Mouse (Mus musculus): ENCODE data around the gene Ints7. TPM values are rescaled to one million over a fixed set of nuclear protein-coding genes. Genes with fewer than 3 reads are reported as not detected.

Gene Ints7
- total and polyA plus RNA-seq, 2 experiments from 2014 or later, result 15.1 to 33.2 TPM

- H3K27ac ChIP-seq (ENCODE audit: low read depth), result no peak overlapping the region
- H3K36me3 ChIP-seq (replicated peaks; ENCODE audit: control insufficient read depth, insufficient read depth, low read length), result peaks cover 7% of the 10 kb centered on the region; the same call in 1 of the 2 replicates
- peak; percentile 73 for DNase-seq (ENCODE audit: low spot score)
- no peaks in the 10 kb centered on the region for H3K9me3 ChIP-seq (replicated peaks; ENCODE audit: control insufficient read depth, low read length)
- TF ChIP-seq EP300 (IDR thresholded peaks at IDR 0.05; ENCODE audit: low read depth) (peak; percentile 78; the same call in 1 of the 2 replicates), CTCF (IDR thresholded peaks at IDR 0.05; ENCODE audit: low read depth) (no peak)
- WGBS, result 54% methylated on average over 8 of the region's 8 CpGs
- no peak overlapping the region for H3K4me3 ChIP-seq (ENCODE audit: low read depth, low read length)
- H3K4me2 ChIP-seq (ENCODE audit: low read depth, low read length), result no peak overlapping the region
- ATAC-seq (ENCODE audit: insufficient read depth, low read depth), result peak; percentile 67
- H3K4me1 ChIP-seq (ENCODE audit: control insufficient read depth, insufficient read depth), result no peaks in the 10 kb centered on the region
- no peaks in the 10 kb centered on the region for H3K27me3 ChIP-seq (ENCODE audit: control insufficient read depth, insufficient read depth, low read length)
- H3K9ac ChIP-seq (replicated peaks; ENCODE audit: low read depth, low read length), result no peak overlapping the region
Measured at GRCm38 (mm10) chr1:191557109-191557508, 18.3 kb upstream of the Ints7 start.

- no peak overlapping the region for H3K9ac ChIP-seq (replicated peaks; ENCODE audit: low read depth, low read length)
- no peak overlapping the region for H3K4me3 ChIP-seq (ENCODE audit: low read depth, low read length)
- no peaks in the 10 kb centered on the region for H3K4me1 ChIP-seq (ENCODE audit: control insufficient read depth, insufficient read depth)
- ATAC-seq (ENCODE audit: insufficient read depth, low read depth), result no peak; the same call in 1 of the 2 replicates
- H3K9me3 ChIP-seq (replicated peaks; ENCODE audit: control insufficient read depth, low read length), result no peaks in the 10 kb centered on the region
- H3K27ac ChIP-seq (ENCODE audit: low read depth), result no peak overlapping the region
- H3K27me3 ChIP-seq (ENCODE audit: control insufficient read depth, insufficient read depth, low read length), result no peaks in the 10 kb centered on the region
- no peak overlapping the region for H3K4me2 ChIP-seq (ENCODE audit: low read depth, low read length)
- DNase-seq (ENCODE audit: low spot score), result peak; percentile 24
- H3K36me3 ChIP-seq (replicated peaks; ENCODE audit: control insufficient read depth, insufficient read depth, low read length), result peaks cover 6% of the 10 kb centered on the region; the same call in 1 of the 2 replicates
- 67% methylated on average over 5 of the region's 5 CpGs for WGBS
- TF ChIP-seq EP300 (IDR thresholded peaks at IDR 0.05; ENCODE audit: low read depth) (no peak), CTCF (IDR thresholded peaks at IDR 0.05; ENCODE audit: low read depth) (no peak)
Measured at GRCm38 (mm10) chr1:191559779-191560178, 15.7 kb upstream of the Ints7 start.

- 42% methylated on average over 6 of the region's 6 CpGs for WGBS
- H3K4me3 ChIP-seq (ENCODE audit: low read depth, low read length), result no peak overlapping the region
- TF ChIP-seq EP300 (IDR thresholded peaks at IDR 0.05; ENCODE audit: low read depth), result no peak
- TF ChIP-seq CTCF (IDR thresholded peaks at IDR 0.05; ENCODE audit: low read depth), result peak; percentile 81
- peak; percentile 64 for DNase-seq (ENCODE audit: low spot score)
- no peaks in the 10 kb centered on the region for H3K4me1 ChIP-seq (ENCODE audit: control insufficient read depth, insufficient read depth)
- peaks cover 3% of the 10 kb centered on the region; the same call in 1 of the 2 replicates for H3K36me3 ChIP-seq (replicated peaks; ENCODE audit: control insufficient read depth, insufficient read depth, low read length)
- no peak overlapping the region for H3K4me2 ChIP-seq (ENCODE audit: low read depth, low read length)
- H3K9ac ChIP-seq (replicated peaks; ENCODE audit: low read depth, low read length), result no peak overlapping the region
- H3K9me3 ChIP-seq (replicated peaks; ENCODE audit: control insufficient read depth, low read length), result no peaks in the 10 kb centered on the region
- H3K27me3 ChIP-seq (ENCODE audit: control insufficient read depth, insufficient read depth, low read length), result no peaks in the 10 kb centered on the region
- no peak overlapping the region for H3K27ac ChIP-seq (ENCODE audit: low read depth)
- no peak for ATAC-seq (ENCODE audit: insufficient read depth, low read depth)
Measured at GRCm38 (mm10) chr1:191562823-191563365, 12.5 kb upstream of the Ints7 start.

- no peak overlapping the region for H3K9ac ChIP-seq (replicated peaks; ENCODE audit: low read depth, low read length)
- peaks cover 9% of the 10 kb centered on the region for H3K36me3 ChIP-seq (replicated peaks; ENCODE audit: control insufficient read depth, insufficient read depth, low read length)
- WGBS, result 86% methylated on average over 1 of the region's 1 CpGs
- H3K27me3 ChIP-seq (ENCODE audit: control insufficient read depth, insufficient read depth, low read length), result no peaks in the 10 kb centered on the region
- no peaks in the 10 kb centered on the region for H3K4me1 ChIP-seq (ENCODE audit: control insufficient read depth, insufficient read depth)
- no peaks in the 10 kb centered on the region for H3K9me3 ChIP-seq (replicated peaks; ENCODE audit: control insufficient read depth, low read length)
- peak; percentile 72 for TF ChIP-seq CTCF (IDR thresholded peaks at IDR 0.05; ENCODE audit: low read depth)
- TF ChIP-seq EP300 (IDR thresholded peaks at IDR 0.05; ENCODE audit: low read depth), result no peak
- no peak for DNase-seq (ENCODE audit: low spot score)
- no peak overlapping the region for H3K4me3 ChIP-seq (ENCODE audit: low read depth, low read length)
- H3K27ac ChIP-seq (ENCODE audit: low read depth), result no peak overlapping the region
- no peak overlapping the region for H3K4me2 ChIP-seq (ENCODE audit: low read depth, low read length)
- ATAC-seq (ENCODE audit: insufficient read depth, low read depth), result no peak
Measured at GRCm38 (mm10) chr1:191567859-191568258, 7.6 kb upstream of the Ints7 start.

- 100% methylated on average over 2 of the region's 2 CpGs for WGBS
- H3K4me2 ChIP-seq (ENCODE audit: low read depth, low read length), result no peak overlapping the region
- peaks cover 10% of the 10 kb centered on the region; the same call in 1 of the 2 replicates for H3K4me1 ChIP-seq (ENCODE audit: control insufficient read depth, insufficient read depth)
Measured at GRCm38 (mm10) chr1:191569625-191570024, 5.8 kb upstream of the Ints7 start.

GRCm38 (mm10) chr1:191570415-191570814, 5.0 kb upstream of the Ints7 start:
- Histone ChIP-seq H3K4me3 (ENCODE audit: low read depth, low read length) (no peak overlapping the region), H3K36me3 (replicated peaks; ENCODE audit: control insufficient read depth, insufficient read depth, low read length) (peaks cover 9% of the 10 kb centered on the region), H3K27me3 (ENCODE audit: control insufficient read depth, insufficient read depth, low read length) (no peaks in the 10 kb centered on the region), H3K4me1 (ENCODE audit: control insufficient read depth, insufficient read depth) (peaks cover 10% of the 10 kb centered on the region; the same call in 1 of the 2 replicates), H3K4me2 (ENCODE audit: low read depth, low read length) (no peak overlapping the region), H3K9ac (replicated peaks; ENCODE audit: low read depth, low read length) (no peak overlapping the region), H3K27ac (ENCODE audit: low read depth) (no peak overlapping the region), H3K9me3 (replicated peaks; ENCODE audit: control insufficient read depth, low read length) (no peaks in the 10 kb centered on the region)
- DNase-seq (ENCODE audit: low spot score) (no peak), ATAC-seq (ENCODE audit: insufficient read depth, low read depth) (no peak)
- 86% methylated on average over 3 of the region's 3 CpGs for WGBS
- TF ChIP-seq CTCF (IDR thresholded peaks at IDR 0.05; ENCODE audit: low read depth) (no peak), EP300 (IDR thresholded peaks at IDR 0.05; ENCODE audit: low read depth) (no peak)

More at GRCm38 (mm10) chr1:191569625-191570024, 5.8 kb upstream of the Ints7 start:
- no peak overlapping the region for H3K9ac ChIP-seq (replicated peaks; ENCODE audit: low read depth, low read length)
- H3K4me3 ChIP-seq (ENCODE audit: low read depth, low read length), result no peak overlapping the region
- no peaks in the 10 kb centered on the region for H3K9me3 ChIP-seq (replicated peaks; ENCODE audit: control insufficient read depth, low read length)
- no peak for TF ChIP-seq CTCF (IDR thresholded peaks at IDR 0.05; ENCODE audit: low read depth)
- no peak for TF ChIP-seq EP300 (IDR thresholded peaks at IDR 0.05; ENCODE audit: low read depth)
- no peak for ATAC-seq (ENCODE audit: insufficient read depth, low read depth)
- DNase-seq (ENCODE audit: low spot score), result no peak
- H3K27ac ChIP-seq (ENCODE audit: low read depth), result no peak overlapping the region
- H3K27me3 ChIP-seq (ENCODE audit: control insufficient read depth, insufficient read depth, low read length), result no peaks in the 10 kb centered on the region
- peaks cover 9% of the 10 kb centered on the region for H3K36me3 ChIP-seq (replicated peaks; ENCODE audit: control insufficient read depth, insufficient read depth, low read length)
